Mouse (Mus musculus) midbrain, embryonic 14.5 days (tissue): ENCODE results near the gene Tspan5. TPM values are rescaled to one million over a fixed set of nuclear protein-coding genes. Genes with fewer than 3 reads are reported as not detected.

Experiments
- ATAC-seq: fragments of 200-750 bp; cut with Nextera tagmentation; 2 replicates; pipeline ENCODE4 v1.8.0; 2017; ENCODE audit warnings: moderate number of reproducible peaks, moderate library complexity; ENCODE audit not compliant: low FRiP score, low TSS enrichment
- DNase-seq: peaks from one replicate; pipeline ENCODE4 v3.0.0-alpha.2; 2015
- H3K27ac ChIP-seq: fragments of 300-500 bp; sonication (generic); replicated peaks from 2 replicates; pipeline ENCODE4 v1.5.1; 2014; ENCODE audit warnings: mild to moderate bottlenecking, low read depth, low read length, moderate library complexity
- H3K27me3 ChIP-seq: fragments of 300-500 bp; sonication (generic); 2 replicates; pipeline ENCODE4 v1.6.1; 2014; ENCODE audit warnings: low read length, control low read depth, mixed read lengths; ENCODE audit not compliant: control insufficient read depth, insufficient read depth
- H3K36me3 ChIP-seq: fragments of 300-500 bp; sonication (generic); 2 replicates; pipeline ENCODE4 v1.6.1; 2014; ENCODE audit warnings: low read length, control low read depth; ENCODE audit not compliant: control insufficient read depth, insufficient read depth
- H3K4me1 ChIP-seq: fragments of 300-500 bp; sonication (generic); 2 replicates; pipeline ENCODE4 v1.6.1; 2014; ENCODE audit warnings: mild to moderate bottlenecking, antibody characterized with exemption, low read length, control low read depth; ENCODE audit not compliant: control insufficient read depth, insufficient read depth
- H3K4me2 ChIP-seq: fragments of 300-500 bp; sonication (generic); 2 replicates; pipeline ENCODE4 v1.6.1; 2014; ENCODE audit warnings: mild to moderate bottlenecking, low read length, moderate library complexity
- H3K4me3 ChIP-seq: fragments of 300-500 bp; sonication (generic); replicated peaks from 2 replicates; pipeline ENCODE4 v1.5.1; 2014; ENCODE audit warnings: low read depth, low read length
- H3K9ac ChIP-seq: fragments of 300-500 bp; sonication (generic); replicated peaks from 2 replicates; pipeline ENCODE4 v1.6.1; 2014; ENCODE audit warnings: mild to moderate bottlenecking, low read length, moderate library complexity
- H3K9me3 ChIP-seq: fragments of 300-500 bp; sonication (generic); 2 replicates; pipeline ENCODE4 v1.6.1; 2016; ENCODE audit warnings: low read length, control low read depth, mixed read lengths; ENCODE audit not compliant: control insufficient read depth
- WGBS: fragments of 180-500 bp; shearing (Covaris S2); extraction: QIAGEN DNeasy Blood & Tissue Kit; methylation state at CpG from one replicate; pipeline ENCODE4 v1.1.7; 2014; 5-methylcytosine and 5-hydroxymethylcytosine counted together
- polyA plus RNA-seq: library from polyadenylated mRNA; unstranded; fragments of >200 nt; fragmentation: Nextera tagmentation; extraction: Ambion mirVana; gene quantifications from 2 replicates; pipeline ENCODE4 v1.2.1, GENCODE M21; 2014

Tspan5 gene
- polyA plus RNA-seq, 1 experiment from 2014 or later = 119 TPM

GRCm38 (mm10) chr3:138936780-138937179, 194.8 kb downstream of the Tspan5 start:
- DNase-seq (no peak), ATAC-seq (no peak)
- Histone ChIP-seq H3K4me1 (no peaks in the 10 kb centered on the region), H3K9me3 (no peaks in the 10 kb centered on the region), H3K9ac (no peak overlapping the region), H3K27ac (no peak overlapping the region), H3K4me3 (no peak overlapping the region), H3K36me3 (peaks cover 33% of the 10 kb centered on the region), H3K27me3 (no peaks in the 10 kb centered on the region), H3K4me2 (no peak overlapping the region)
- 94% methylated on average over 8 of the region's 8 CpGs for WGBS

GRCm38 (mm10) chr3:138937241-138937640, 195.2 kb downstream of the Tspan5 start:
- Histone ChIP-seq H3K9ac (no peak overlapping the region), H3K36me3 (peaks cover 36% of the 10 kb centered on the region), H3K27ac (no peak overlapping the region), H3K4me1 (no peaks in the 10 kb centered on the region), H3K9me3 (no peaks in the 10 kb centered on the region), H3K4me2 (no peak overlapping the region), H3K27me3 (no peaks in the 10 kb centered on the region), H3K4me3 (no peak overlapping the region)
- ATAC-seq = no peak
- no peak for DNase-seq
- 96% methylated on average over 10 of the region's 10 CpGs for WGBS

GRCm38 (mm10) chr3:138941604-138942003, 199.6 kb downstream of the Tspan5 start:
- no peaks in the 10 kb centered on the region for H3K4me1 ChIP-seq
- H3K4me3 ChIP-seq = no peak overlapping the region
- no peak overlapping the region for H3K4me2 ChIP-seq
- no peak overlapping the region for H3K9ac ChIP-seq
- H3K27me3 ChIP-seq = no peaks in the 10 kb centered on the region
- 0 out of 2 replicates have a peak, but pooled peaks cover 3% of the 10 kb centered on the region for H3K9me3 ChIP-seq
- DNase-seq (peak; percentile 33), ATAC-seq (0 out of 2 replicates have a peak, but pooled peaks have one; percentile 50)
- 27% methylated on average over 9 of the region's 9 CpGs for WGBS
- H3K36me3 ChIP-seq = peaks cover 46% of the 10 kb centered on the region
- H3K27ac ChIP-seq = 0 out of 2 replicates have a peak overlapping the region, but pooled peaks have one; percentile 5

- no peak for ATAC-seq
Observed at GRCm38 (mm10) chr3:138945516-138945915, 203.5 kb downstream of the Tspan5 start.

GRCm38 (mm10) chr3:138949081-138949480, 207.1 kb downstream of the Tspan5 start:
- H3K9ac ChIP-seq = no peak overlapping the region
- WGBS = 96% methylated on average over 9 of the region's 9 CpGs
- H3K4me1 ChIP-seq = no peaks in the 10 kb centered on the region
- H3K27ac ChIP-seq = no peak overlapping the region
- H3K9me3 ChIP-seq = no peaks in the 10 kb centered on the region
- H3K4me2 ChIP-seq = no peak overlapping the region
- H3K4me3 ChIP-seq = no peak overlapping the region
- H3K27me3 ChIP-seq = no peaks in the 10 kb centered on the region
- DNase-seq = no peak
- H3K36me3 ChIP-seq = peaks cover 30% of the 10 kb centered on the region
- ATAC-seq = no peak

More at GRCm38 (mm10) chr3:138945516-138945915, 203.5 kb downstream of the Tspan5 start:
- H3K9ac ChIP-seq = no peak overlapping the region
- H3K4me2 ChIP-seq = no peak overlapping the region
- H3K27me3 ChIP-seq = no peaks in the 10 kb centered on the region
- no peak overlapping the region for H3K4me3 ChIP-seq
- H3K9me3 ChIP-seq = 0 out of 2 replicates have a peak, but pooled peaks cover 3% of the 10 kb centered on the region
- no peak overlapping the region for H3K27ac ChIP-seq
- peaks cover 27% of the 10 kb centered on the region for H3K36me3 ChIP-seq
- 87% methylated on average over 3 of the region's 3 CpGs for WGBS
- H3K4me1 ChIP-seq = no peaks in the 10 kb centered on the region
- peak; percentile 37 for DNase-seq

- H3K9ac ChIP-seq = no peak overlapping the region
- 89% methylated on average over 7 of the region's 7 CpGs for WGBS
- H3K27ac ChIP-seq = no peak overlapping the region
- no peaks in the 10 kb centered on the region for H3K9me3 ChIP-seq
- no peak for DNase-seq
- no peaks in the 10 kb centered on the region for H3K4me1 ChIP-seq
- no peak overlapping the region for H3K4me3 ChIP-seq
- no peak overlapping the region for H3K4me2 ChIP-seq
- H3K36me3 ChIP-seq = peaks cover 34% of the 10 kb centered on the region
- ATAC-seq = no peak
- no peaks in the 10 kb centered on the region for H3K27me3 ChIP-seq
Observed at GRCm38 (mm10) chr3:138955220-138955619, 213.2 kb downstream of the Tspan5 start.

Other genes starting within 250 kb of the Tspan5 start
- 335 and 356 TPM in 2 replicates for gene Eif4e, start 216.0 kb upstream of the Tspan5 start, polyA plus RNA-seq